Mouse (Mus musculus) lung, embryonic 16.5 days (tissue): ENCODE measurements around the gene 4933402D24Rik. TPM values are rescaled to one million over a fixed set of nuclear protein-coding genes. Genes with fewer than 3 reads are reported as not detected.

ENCODE experiments used
- ATAC-seq: fragments of 200-750 bp; cut with Nextera tagmentation; 2 replicates; pipeline ENCODE4 v1.8.0; 2017; ENCODE audit warnings: low read depth, mild to moderate bottlenecking, moderate library complexity
- H3K27ac ChIP-seq: fragments of 300-500 bp; sonication (generic); 2 replicates; pipeline ENCODE4 v1.5.1; 2014; ENCODE audit warnings: mild to moderate bottlenecking, control low read depth, low read length
- H3K27me3 ChIP-seq: fragments of 300-500 bp; sonication (generic); 2 replicates; pipeline ENCODE4 v1.6.1; 2014; ENCODE audit warnings: low read depth, low read length, mixed read lengths; ENCODE audit not compliant: control insufficient read depth, insufficient read depth
- H3K36me3 ChIP-seq: fragments of 300-500 bp; sonication (generic); 2 replicates; pipeline ENCODE4 v1.6.1; 2014; ENCODE audit warnings: low read length; ENCODE audit not compliant: control insufficient read depth, insufficient read depth
- H3K4me1 ChIP-seq: fragments of 300-500 bp; sonication (generic); replicated peaks from 2 replicates; pipeline ENCODE4 v1.6.1; 2014; ENCODE audit warnings: low read length, mixed read lengths; ENCODE audit not compliant: control insufficient read depth, insufficient read depth
- H3K4me2 ChIP-seq: fragments of 300-500 bp; sonication (generic); 2 replicates; pipeline ENCODE4 v1.6.1; 2014; ENCODE audit warnings: low read depth, low read length, control low read depth
- H3K4me3 ChIP-seq: fragments of 300-500 bp; sonication (generic); 2 replicates; pipeline ENCODE4 v1.5.1; 2014; ENCODE audit warnings: mild to moderate bottlenecking, low read length, control low read depth
- H3K9ac ChIP-seq: fragments of 300-500 bp; sonication (generic); 2 replicates; pipeline ENCODE4 v1.6.1; 2014; ENCODE audit warnings: low read length, control low read depth
- H3K9me3 ChIP-seq: fragments of 300-500 bp; sonication (generic); 2 replicates; pipeline ENCODE4 v1.6.1; 2016; ENCODE audit warnings: low read length; ENCODE audit not compliant: control insufficient read depth
- WGBS: fragments of 180-500 bp; shearing (Covaris S2); extraction: QIAGEN DNeasy Blood & Tissue Kit; methylation state at CpG from one replicate; pipeline ENCODE4 v1.1.7; 2014; 5-methylcytosine and 5-hydroxymethylcytosine counted together
- polyA plus RNA-seq: library from polyadenylated mRNA; unstranded; fragments of >200 nt; fragmentation: Nextera tagmentation; extraction: Ambion mirVana; gene quantifications from 2 replicates; pipeline ENCODE4 v1.2.1, GENCODE M21; 2015

The 4933402D24Rik gene
- not detected in 2 replicates for polyA plus RNA-seq

- Histone ChIP-seq H3K9ac (no peak within 1 kb of the TSS), H3K4me2 (no peak within 1 kb of the TSS), H3K27me3 (no peaks in the 10 kb centered on the region), H3K4me1 (peaks cover 4% of the 10 kb centered on the region; the same call in 1 of the 2 replicates), H3K9me3 (no peaks in the 10 kb centered on the region), H3K27ac (no peak within 1 kb of the TSS), H3K36me3 (no peaks in the 10 kb centered on the region), H3K4me3 (no peak within 1 kb of the TSS)
- WGBS = 68% methylated on average over 5 of the region's 5 CpGs
- ATAC-seq = no peak
Observed at GRCm38 (mm10) chr1:63769167-63769566, at the start of gene 4933402D24Rik. Gene 4933402D24Rik (minus strand): TSS chr1:63769267.

GRCm38 (mm10) chr1:63808584-63808983 lies 39.5 kb upstream of the 4933402D24Rik start:
- H3K4me2 ChIP-seq = no peak overlapping the region
- H3K27ac ChIP-seq = no peak overlapping the region
- H3K9ac ChIP-seq = no peak overlapping the region
- H3K4me3 ChIP-seq = no peak overlapping the region
- H3K36me3 ChIP-seq = no peaks in the 10 kb centered on the region
- no peaks in the 10 kb centered on the region for H3K27me3 ChIP-seq
- no peaks in the 10 kb centered on the region for H3K4me1 ChIP-seq
- no peaks in the 10 kb centered on the region for H3K9me3 ChIP-seq
- 60% methylated on average over 3 of the region's 3 CpGs for WGBS
- no peak for ATAC-seq

- H3K36me3 ChIP-seq = no peaks in the 10 kb centered on the region
- H3K9me3 ChIP-seq = no peaks in the 10 kb centered on the region
- no peak overlapping the region for H3K4me3 ChIP-seq
- no peak overlapping the region for H3K27ac ChIP-seq
- H3K9ac ChIP-seq = no peak overlapping the region
- ATAC-seq = no peak
- no peaks in the 10 kb centered on the region for H3K27me3 ChIP-seq
- H3K4me2 ChIP-seq = no peak overlapping the region
- no peaks in the 10 kb centered on the region for H3K4me1 ChIP-seq
Observed at GRCm38 (mm10) chr1:63805095-63805494, 36.0 kb upstream of the 4933402D24Rik start.

DNA sequence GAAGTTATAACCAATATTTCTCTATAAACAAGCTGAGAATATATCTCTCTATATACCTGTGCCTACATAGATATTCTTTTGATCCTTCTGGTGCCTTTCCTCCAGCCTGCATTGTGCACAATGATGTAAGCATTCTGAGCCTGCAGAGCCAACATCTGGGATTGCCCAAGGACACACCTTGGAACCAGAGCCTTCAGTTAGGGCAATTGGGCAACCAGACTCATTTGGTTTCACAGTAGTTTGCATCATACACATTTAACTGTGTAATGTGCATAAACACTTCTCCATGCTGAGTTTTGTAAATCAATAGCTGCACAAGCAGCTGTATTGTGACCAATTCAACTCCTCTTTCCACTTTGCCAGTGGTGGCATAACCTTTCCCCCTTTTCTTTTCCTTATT lies 25.3 kb upstream of the 4933402D24Rik start:
- H3K9ac ChIP-seq = no peak overlapping the region
- no peaks in the 10 kb centered on the region for H3K4me1 ChIP-seq
- no peaks in the 10 kb centered on the region for H3K9me3 ChIP-seq
- no peak overlapping the region for H3K4me3 ChIP-seq
- ATAC-seq = no peak
- no peak overlapping the region for H3K4me2 ChIP-seq
- no peaks in the 10 kb centered on the region for H3K36me3 ChIP-seq
- H3K27me3 ChIP-seq = no peaks in the 10 kb centered on the region
- no peak overlapping the region for H3K27ac ChIP-seq

DNA sequence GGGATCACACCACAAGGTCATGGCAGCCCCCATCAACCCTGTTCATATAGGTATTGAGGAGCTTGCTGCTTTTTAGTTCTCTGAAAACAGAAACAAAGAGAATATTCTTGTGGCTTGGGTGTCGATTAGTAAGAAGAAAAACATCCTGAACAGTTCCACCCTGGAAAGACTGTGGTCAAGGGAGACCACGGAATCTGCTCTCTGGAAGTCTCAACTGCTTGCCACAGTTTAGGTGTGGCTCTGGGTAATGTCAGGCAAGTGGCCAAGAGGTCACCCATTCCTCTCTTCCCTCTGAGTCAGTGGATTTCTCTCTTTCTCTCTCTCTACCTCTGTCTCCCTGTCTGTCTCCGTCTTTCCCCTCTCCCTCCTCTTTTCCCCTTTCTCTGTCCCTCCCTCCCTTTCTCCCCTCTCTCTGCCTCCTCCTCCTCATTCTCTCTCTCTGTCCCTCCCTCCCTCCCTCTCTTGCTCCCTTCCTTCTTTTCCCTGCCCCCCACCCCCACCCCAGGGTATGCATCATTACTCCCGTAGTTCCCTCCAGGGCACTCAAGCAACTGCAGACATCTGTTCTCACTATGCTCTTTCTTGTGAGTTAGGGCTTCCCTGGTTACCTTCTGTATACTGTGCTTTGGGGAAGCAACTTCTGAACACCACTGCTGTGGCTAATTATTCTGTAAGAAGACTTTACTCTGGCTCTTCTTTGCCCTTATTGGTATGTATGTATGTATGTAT lies 8.0 kb upstream of the 4933402D24Rik start:
- Histone ChIP-seq H3K4me3 (no peak overlapping the region), H3K27ac (no peak overlapping the region), H3K36me3 (no peaks in the 10 kb centered on the region), H3K4me2 (no peak overlapping the region), H3K9ac (no peak overlapping the region), H3K9me3 (no peaks in the 10 kb centered on the region), H3K4me1 (no peaks in the 10 kb centered on the region), H3K27me3 (no peaks in the 10 kb centered on the region)
- WGBS = 46% methylated on average over 4 of the region's 4 CpGs
- no peak for ATAC-seq

- H3K9ac ChIP-seq = no peak overlapping the region
- ATAC-seq = no peak
- H3K4me3 ChIP-seq = no peak overlapping the region
- no peak overlapping the region for H3K27ac ChIP-seq
- no peaks in the 10 kb centered on the region for H3K36me3 ChIP-seq
- H3K4me2 ChIP-seq = no peak overlapping the region
- no peaks in the 10 kb centered on the region for H3K27me3 ChIP-seq
- WGBS = 36% methylated on average over 1 of the region's 1 CpGs
- H3K9me3 ChIP-seq = no peaks in the 10 kb centered on the region
- no peaks in the 10 kb centered on the region for H3K4me1 ChIP-seq
Observed at GRCm38 (mm10) chr1:63776396-63776795, 7.3 kb upstream of the 4933402D24Rik start.

- Histone ChIP-seq H3K9me3 (no peaks in the 10 kb centered on the region), H3K4me1 (peaks cover 4% of the 10 kb centered on the region; the same call in 1 of the 2 replicates), H3K9ac (no peak overlapping the region), H3K4me3 (no peak overlapping the region), H3K36me3 (no peaks in the 10 kb centered on the region), H3K4me2 (no peak overlapping the region), H3K27me3 (no peaks in the 10 kb centered on the region), H3K27ac (no peak overlapping the region)
- WGBS = 57% methylated on average over 7 of the region's 7 CpGs
- no peak for ATAC-seq
Observed at GRCm38 (mm10) chr1:63770309-63770708, 1.2 kb upstream of the 4933402D24Rik start.

- Histone ChIP-seq H3K36me3 (no peaks in the 10 kb centered on the region), H3K4me3 (no peak overlapping the region), H3K4me2 (no peak overlapping the region), H3K9me3 (no peaks in the 10 kb centered on the region), H3K27ac (no peak overlapping the region), H3K4me1 (peaks cover 4% of the 10 kb centered on the region; the same call in 1 of the 2 replicates), H3K27me3 (no peaks in the 10 kb centered on the region), H3K9ac (no peak overlapping the region)
- ATAC-seq = no peak
- WGBS = 41% methylated on average over 8 of the region's 8 CpGs
Observed at GRCm38 (mm10) chr1:63768112-63768511, 955 bp downstream of the 4933402D24Rik start.

GRCm38 (mm10) chr1:63764395-63764794 lies 4.7 kb downstream of the 4933402D24Rik start:
- H3K4me2 ChIP-seq = no peak overlapping the region
- no peaks in the 10 kb centered on the region for H3K27me3 ChIP-seq
- H3K9ac ChIP-seq = no peak overlapping the region
- H3K27ac ChIP-seq = no peak overlapping the region
- ATAC-seq = no peak
- H3K9me3 ChIP-seq = no peaks in the 10 kb centered on the region
- H3K36me3 ChIP-seq = no peaks in the 10 kb centered on the region
- H3K4me3 ChIP-seq = no peak overlapping the region
- WGBS = 75% methylated on average over 7 of the region's 7 CpGs
- no peaks in the 10 kb centered on the region; the same call in 1 of the 2 replicates for H3K4me1 ChIP-seq
